Mouse (Mus musculus): ENCODE measurements around the gene Hspa1b. TPM values are rescaled to one million over a fixed set of nuclear protein-coding genes. Genes with fewer than 3 reads are reported as not detected.
A peak's percentile ranks its signal among the peaks of the same experiment; 100 is the strongest.

The Hspa1b gene
- total RNA-seq, 4 experiments from 2014 or later: 1.4 to 5.5 (median 2.6) TPM

DNA sequence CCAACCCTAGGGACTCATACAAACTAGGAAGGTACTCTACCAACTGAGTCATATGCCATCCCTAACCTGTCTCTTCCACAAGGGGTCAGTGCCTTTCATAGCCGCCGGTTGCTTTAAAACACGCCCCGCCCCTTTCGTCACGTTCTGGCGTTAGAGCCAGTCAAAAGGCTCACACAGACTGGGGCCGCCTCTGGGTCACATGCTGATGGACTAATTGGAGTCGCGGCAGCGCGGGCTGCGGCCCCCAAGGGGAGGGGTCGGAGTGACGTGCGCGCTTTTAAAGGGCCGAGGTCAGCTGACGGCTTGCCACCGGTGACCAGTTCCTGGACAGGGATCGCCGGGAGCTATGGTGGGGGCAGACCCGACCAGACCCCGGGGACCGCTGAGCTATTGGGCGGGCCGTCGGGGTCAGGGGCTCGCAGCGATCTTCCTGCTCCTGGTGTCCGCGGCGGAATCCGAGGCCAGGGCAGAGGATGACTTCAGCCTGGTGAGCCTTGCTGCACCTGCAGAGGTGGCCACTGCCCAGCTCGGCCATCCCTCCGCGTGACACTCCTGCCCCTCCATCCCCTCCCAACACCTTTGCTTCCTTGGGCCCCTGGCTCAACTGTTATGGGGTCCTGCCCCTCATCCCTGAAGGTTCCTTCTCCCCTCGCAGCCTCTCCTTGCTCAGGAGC lies 27.8 kb downstream of the Hspa1b start, which contains the start of gene Neu1:
Gene Neu1 (plus strand): TSS at position 193 of the 674 bp plus-strand sequence.
- DNase-seq (ENCODE audit: low spot score): peak; percentile 99

GRCm38 (mm10) chr17:34928841-34929240 lies 30.2 kb downstream of the Hspa1b start:
- no peak for DNase-seq (ENCODE audit: low spot score)

DNA sequence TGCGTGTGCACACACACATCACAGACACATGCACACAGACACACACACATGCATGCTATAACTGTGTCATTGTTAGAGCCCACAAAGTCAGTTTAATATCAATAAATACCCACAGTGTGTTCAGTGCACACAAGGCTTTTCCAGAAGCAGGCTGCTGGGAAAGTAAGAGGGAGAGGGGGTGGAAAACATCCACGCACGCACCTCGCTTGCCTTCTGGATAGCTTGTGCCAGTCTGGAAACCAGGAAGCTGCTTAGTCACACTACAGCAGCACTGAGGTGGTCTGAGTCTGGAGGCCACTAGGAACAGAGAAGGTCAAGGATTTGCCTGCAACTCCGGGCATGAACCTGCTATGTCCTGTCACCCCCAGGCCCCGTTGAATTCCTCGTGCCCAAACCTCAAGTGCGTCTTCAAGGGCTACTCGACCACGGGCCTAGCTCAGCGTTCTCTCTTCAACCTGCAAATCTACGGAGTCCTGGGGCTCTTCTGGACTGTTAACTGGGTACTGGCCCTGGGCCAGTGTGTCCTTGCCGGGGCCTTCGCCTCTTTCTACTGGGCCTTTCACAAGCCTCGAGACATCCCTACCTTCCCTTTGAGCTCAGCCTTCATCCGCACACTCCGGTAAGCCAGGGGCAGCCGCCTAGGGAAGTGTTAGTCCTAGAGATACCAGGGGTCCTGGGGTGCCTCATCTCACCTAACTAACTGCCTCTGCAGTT lies 31.6 kb downstream of the Hspa1b start:
- no peak for DNase-seq (ENCODE audit: low spot score)

DNA sequence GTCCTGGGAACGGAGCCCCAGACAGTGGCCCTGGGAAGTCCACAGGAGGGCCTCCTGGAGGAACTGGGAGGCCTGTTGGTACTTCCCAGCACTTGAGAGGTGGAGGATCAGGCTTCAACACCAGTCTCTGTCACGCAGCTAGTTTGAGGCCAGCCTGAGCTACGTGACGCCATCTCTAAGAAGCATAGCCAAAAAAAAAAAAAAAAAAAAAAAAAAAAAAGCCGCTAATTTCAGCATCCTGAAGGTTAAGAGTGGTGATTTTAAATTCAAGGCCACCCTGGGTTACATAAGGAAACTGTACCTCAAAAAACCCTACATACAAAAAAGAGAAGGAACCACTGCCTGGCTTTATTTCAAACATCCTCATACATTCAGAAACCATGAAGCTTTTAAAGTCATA lies 34.8 kb downstream of the Hspa1b start:
- no peak for DNase-seq (ENCODE audit: low spot score)

DNA sequence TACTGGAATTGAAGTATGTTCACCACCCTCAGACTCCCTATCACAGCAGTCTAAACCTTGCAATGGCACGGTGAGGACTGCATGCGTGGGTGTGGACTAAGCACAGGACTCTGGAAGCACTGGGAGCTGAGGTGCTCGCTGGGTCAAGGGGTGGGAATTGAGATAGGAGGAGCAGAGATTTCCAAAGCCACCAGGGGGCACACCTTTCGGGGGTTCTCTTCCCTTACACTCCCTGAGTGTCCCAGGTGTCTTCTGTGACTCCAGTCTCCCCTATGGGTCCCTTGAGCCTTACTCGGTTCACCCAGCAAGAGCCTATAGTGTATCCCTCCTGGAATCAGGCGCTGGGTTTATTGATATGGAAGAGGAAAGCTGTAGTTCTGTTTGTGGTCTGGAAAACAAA lies 36.1 kb downstream of the Hspa1b start:
- no peak for DNase-seq (ENCODE audit: low spot score)

- DNase-seq (ENCODE audit: low spot score): no peak
These were observed 41.9 kb downstream of the Hspa1b start for GRCm38 (mm10) chr17:34917188-34917587.

GRCm38 (mm10) chr17:34916316-34916715 lies 42.7 kb downstream of the Hspa1b start:
- no peak for DNase-seq (ENCODE audit: low spot score)

DNA sequence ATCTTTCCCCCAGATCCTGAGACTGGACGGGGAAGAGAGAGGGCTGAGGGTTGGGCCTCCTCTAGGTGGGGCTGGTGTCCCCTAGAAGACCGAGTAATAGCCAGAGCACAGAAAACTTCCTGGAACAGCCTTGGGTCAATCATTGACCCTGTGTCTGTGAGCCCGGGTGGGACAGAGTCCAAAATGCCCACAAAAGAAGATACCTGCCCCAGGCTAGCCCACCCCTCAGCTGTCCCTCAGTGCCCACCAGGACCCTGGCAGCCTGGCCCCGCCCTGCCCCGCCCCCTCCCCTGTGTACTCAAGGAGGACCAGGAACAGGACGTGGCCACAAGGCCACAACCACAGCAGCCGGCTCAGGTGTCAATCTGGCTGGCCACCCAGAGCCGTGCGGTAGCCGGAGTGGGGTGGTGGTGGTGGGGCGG lies 43.6 kb downstream of the Hspa1b start:
- no peak for DNase-seq (ENCODE audit: low spot score)

DNA sequence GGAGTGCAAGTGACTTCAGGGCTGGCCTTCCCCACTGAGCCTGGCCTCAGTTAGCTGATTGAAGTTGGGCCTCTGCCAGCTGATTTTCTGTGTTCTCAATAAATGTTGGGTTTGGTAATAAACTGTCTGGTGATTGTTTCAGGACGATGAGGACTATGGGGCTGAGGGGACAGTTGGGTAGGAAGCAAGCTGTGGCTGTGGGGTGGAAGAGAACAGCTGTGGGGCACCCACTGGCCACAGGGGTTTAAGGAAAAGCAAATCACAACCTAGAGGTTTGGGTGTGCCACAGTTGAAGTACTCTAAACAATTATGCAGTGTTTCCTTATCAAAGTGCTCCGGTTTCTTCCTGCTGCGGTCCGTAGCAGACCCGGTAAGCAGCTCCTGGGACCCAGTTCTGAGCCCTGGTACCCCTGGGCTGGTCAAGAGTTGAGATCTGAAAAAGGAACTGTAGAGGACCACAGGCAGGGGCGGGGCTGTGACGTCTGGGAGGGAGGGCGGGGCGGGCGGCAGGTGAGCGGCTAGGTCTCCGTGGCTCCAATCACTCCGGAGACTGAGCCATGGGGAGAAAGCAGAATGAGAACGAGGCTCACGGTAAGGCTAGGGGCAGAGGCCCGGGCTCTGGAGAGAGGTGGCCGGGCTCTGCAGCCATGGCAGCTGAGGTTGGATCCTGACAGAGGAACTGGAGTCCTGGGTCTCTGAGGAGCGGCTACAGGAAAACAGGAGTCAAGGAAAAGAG lies 44.9 kb downstream of the Hspa1b start, which contains the start of gene Slc44a4:
Gene Slc44a4 (plus strand): TSS at position 537 of the 736 bp plus-strand sequence.
- no peak for DNase-seq (ENCODE audit: low spot score)

GRCm38 (mm10) chr17:34911945-34912351 lies 47.1 kb downstream of the Hspa1b start:
- peak; percentile 64 for DNase-seq (ENCODE audit: low spot score)

DNA sequence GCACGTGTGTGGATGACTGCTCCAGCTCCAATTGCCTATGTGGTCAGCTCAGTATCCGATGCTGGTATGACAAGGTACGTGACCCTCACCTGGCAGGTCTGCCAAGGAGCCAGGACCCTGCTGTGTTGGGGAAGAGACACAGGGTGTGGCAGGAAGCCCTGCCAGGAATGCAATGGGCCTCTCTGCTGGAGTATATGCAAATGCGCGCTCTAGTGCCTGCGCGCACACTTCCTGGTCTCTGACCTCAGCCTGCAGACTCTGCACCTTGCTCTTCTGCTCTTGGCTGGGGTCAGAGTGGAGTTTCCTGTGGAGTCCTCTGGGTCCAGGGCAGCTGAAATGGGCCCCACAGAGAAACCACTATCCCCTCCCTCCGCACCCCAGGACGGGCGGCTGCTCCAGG lies 48.1 kb downstream of the Hspa1b start:
- DNase-seq (ENCODE audit: low spot score): no peak

Other genes starting within 250 kb of the Hspa1b start
- gene C4b, start 215.4 kb downstream of the Hspa1b start, total RNA-seq (2022): 10 to 100 TPM; 14.3 to 71.5 (median 21.2) TPM
- gene Cyp21a1, start 154.7 kb downstream of the Hspa1b start, total RNA-seq (2022): under 1 TPM in 1 of 4 experiments, not detected in 3; 0.35 TPM
- gene Stk19, start 122.3 kb downstream of the Hspa1b start, total RNA-seq (2022): 10 to 100 TPM in 2 of 4 experiments, 1 to 10 TPM in 2; 8.2 to 14.6 (median 9.5) TPM
- 10 to 100 TPM; 10.6 to 15.9 (median 11.5) TPM for gene Dxo, start 122.2 kb downstream of the Hspa1b start, total RNA-seq (2022)
- gene Skiv2l, start 109.0 kb downstream of the Hspa1b start, total RNA-seq (2022): 10 to 100 TPM; 21.8 to 29.1 (median 25.8) TPM
- gene Nelfe, start 108.8 kb downstream of the Hspa1b start, total RNA-seq (2022): 10 to 100 TPM; 16.6 to 17.9 (median 16.7) TPM
- 1 to 10 TPM; 2.2 to 8.5 (median 4.5) TPM for gene Cfb, start 96.7 kb downstream of the Hspa1b start, total RNA-seq (2022)
- gene Zbtb12, start 79.8 kb downstream of the Hspa1b start, total RNA-seq (2022): 1 to 10 TPM; 8.5 to 9.9 (median 9.1) TPM
- gene Gm20547, start 77.2 kb downstream of the Hspa1b start, total RNA-seq (2022): not detected
- gene C2, start 61.0 kb downstream of the Hspa1b start, total RNA-seq (2022): 1 to 10 TPM; 1.8 to 4.1 (median 3.0) TPM
- gene Ehmt2, start 60.8 kb downstream of the Hspa1b start, total RNA-seq (2022): 10 to 100 TPM; 41.5 to 45.8 (median 42.4) TPM
- not detected for gene Slc44a4, start 44.8 kb downstream of the Hspa1b start, total RNA-seq (2022)
- 10 to 100 TPM; 13.0 to 16.1 (median 14.4) TPM for gene Neu1, start 28.0 kb downstream of the Hspa1b start, total RNA-seq (2022)
- not detected for gene Gm20481, start 10.7 kb upstream of the Hspa1b start, total RNA-seq (2022)
- gene Hspa1a, start 12.9 kb upstream of the Hspa1b start, total RNA-seq (2022): 1 to 10 TPM; 1.8 to 7.5 (median 3.6) TPM
- gene Hspa1l, start 13.5 kb upstream of the Hspa1b start, total RNA-seq (2022): 10 to 100 TPM in 2 of 4 experiments, 1 to 10 TPM in 2; 8.7 to 13.3 (median 11.0) TPM
- 10 to 100 TPM; 17.5 to 21.7 (median 17.9) TPM for gene Lsm2, start 22.6 kb upstream of the Hspa1b start, total RNA-seq (2022)
- 10 to 100 TPM; 28.3 to 31.4 (median 29.3) TPM for gene Vars, start 41.7 kb upstream of the Hspa1b start, total RNA-seq (2022)
- 10 to 100 TPM; 12.0 to 18.5 (median 16.6) TPM for gene Vwa7, start 57.3 kb upstream of the Hspa1b start, total RNA-seq (2022)
- not detected for gene Sapcd1, start 68.8 kb upstream of the Hspa1b start, total RNA-seq (2022)
- under 1 TPM in 2 of 4 experiments, not detected in 2; 0.33 to 0.56 TPM for gene Msh5, start 87.5 kb upstream of the Hspa1b start, total RNA-seq (2022)
- gene Clic1, start 90.7 kb upstream of the Hspa1b start, total RNA-seq (2022): 10 to 100 TPM; 21.6 to 33.8 (median 30.0) TPM
- 10 to 100 TPM; 13.5 to 22.7 (median 21.5) TPM for gene Ddah2, start 99.8 kb upstream of the Hspa1b start, total RNA-seq (2022)
- gene Ly6g6c, start 106.2 kb upstream of the Hspa1b start, total RNA-seq (2022): not detected
- gene Mpig6b, start 106.9 kb upstream of the Hspa1b start, total RNA-seq (2022): 1 to 10 TPM in 1 of 4 experiments, under 1 TPM in 3; 0.34 to 1.0 (median 0.85) TPM
- gene Ly6g6e, start 117.7 kb upstream of the Hspa1b start, total RNA-seq (2022): not detected
- under 1 TPM in 3 of 4 experiments, not detected in 1; 0.69 to 0.95 (median 0.85) TPM for gene Ly6g6d, start 118.8 kb upstream of the Hspa1b start, total RNA-seq (2022)
- gene Ly6g6f, start 126.4 kb upstream of the Hspa1b start, total RNA-seq (2022): under 1 TPM in 1 of 4 experiments, not detected in 3; 0.24 TPM
- gene Abhd16a, start 130.0 kb upstream of the Hspa1b start, total RNA-seq (2022): 10 to 100 TPM; 60.7 to 64.8 (median 62.3) TPM
- gene Ly6g5c, start 149.0 kb upstream of the Hspa1b start, total RNA-seq (2022): not detected
- gene Ly6g5b, start 156.2 kb upstream of the Hspa1b start, total RNA-seq (2022): not detected
- gene Gpank1, start 162.2 kb upstream of the Hspa1b start, total RNA-seq (2022): 10 to 100 TPM in 1 of 4 experiments, 1 to 10 TPM in 3; 6.6 to 10.2 (median 8.2) TPM
- gene Csnk2b, start 162.8 kb upstream of the Hspa1b start, total RNA-seq (2022): 100 to 1,000 TPM; 152 to 184 (median 155) TPM
- 10 to 100 TPM; 27.8 to 33.4 (median 30.3) TPM for gene D17H6S53E, start 167.1 kb upstream of the Hspa1b start, total RNA-seq (2022)
- under 1 TPM in 1 of 4 experiments, not detected in 3; 0.26 TPM for gene Apom, start 172.8 kb upstream of the Hspa1b start, total RNA-seq (2022)
- gene Bag6, start 175.9 kb upstream of the Hspa1b start, total RNA-seq (2022): 100 to 1,000 TPM; 233 to 266 (median 242) TPM
- 100 to 1,000 TPM; 130 to 143 (median 140) TPM for gene Prrc2a, start 205.7 kb upstream of the Hspa1b start, total RNA-seq (2022)
- gene Aif1, start 216.8 kb upstream of the Hspa1b start, total RNA-seq (2022): 1 to 10 TPM; 1.9 to 3.3 (median 2.4) TPM
- gene Lst1, start 229.2 kb upstream of the Hspa1b start, total RNA-seq (2022): 1 to 10 TPM; 1.8 to 3.6 (median 2.6) TPM
- gene Ltb, start 235.2 kb upstream of the Hspa1b start, total RNA-seq (2022): 1 to 10 TPM in 1 of 4 experiments, under 1 TPM in 3; 0.69 to 1.6 (median 0.80) TPM
- gene Tnf, start 242.8 kb upstream of the Hspa1b start, total RNA-seq (2022): under 1 TPM; 0.25 to 0.97 (median 0.52) TPM
- gene Lta, start 246.1 kb upstream of the Hspa1b start, total RNA-seq (2022): under 1 TPM in 1 of 4 experiments, not detected in 3; 0.44 TPM

Measured in heart, adult 8-10 months (tissue).